Mouse (Mus musculus): ENCODE data around the gene Gng13. TPM values are rescaled to one million over a fixed set of nuclear protein-coding genes. Genes with fewer than 3 reads are reported as not detected.

Gene Gng13
- total and polyA plus RNA-seq, 2 experiments from 2014 or later, result 21.0 to 42.2 TPM

DNA sequence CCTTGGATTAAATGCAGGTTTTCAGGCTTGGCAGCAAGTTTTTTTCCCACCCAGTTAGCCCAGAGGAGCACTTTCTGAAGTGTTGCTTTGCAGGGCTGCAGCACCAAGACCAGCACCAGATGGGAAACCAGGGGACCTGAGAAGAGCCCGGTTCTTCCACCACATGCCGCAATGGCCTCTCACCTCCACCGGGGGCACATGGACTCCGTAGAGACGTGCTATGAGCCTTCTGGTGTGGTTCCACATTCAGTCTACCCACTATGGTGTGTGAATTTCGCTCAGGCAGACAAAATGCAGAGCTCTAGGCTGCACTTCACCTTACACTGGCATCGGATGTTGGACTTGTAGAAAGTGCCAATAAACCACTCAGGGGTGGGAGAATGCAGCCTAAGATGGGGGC lies 30.6 kb upstream of the Gng13 start:
- Histone ChIP-seq H3K4me2 (ENCODE audit: low read depth, low read length, poor library complexity, severe bottlenecking) (no peak overlapping the region), H3K36me3 (ENCODE audit: insufficient read depth, low read length) (no peaks in the 10 kb centered on the region), H3K27ac (ENCODE audit: low read depth, low read length) (no peak overlapping the region), H3K9me3 (ENCODE audit: low read length) (no peaks in the 10 kb centered on the region), H3K27me3 (ENCODE audit: insufficient read depth, low read length) (no peaks in the 10 kb centered on the region), H3K4me1 (ENCODE audit: insufficient read depth, low read length) (no peaks in the 10 kb centered on the region), H3K4me3 (ENCODE audit: low read depth, low read length) (no peak overlapping the region), H3K9ac (replicated peaks; ENCODE audit: low read length, poor library complexity, severe bottlenecking) (no peak overlapping the region)
- ATAC-seq (ENCODE audit: low FRiP score) (no peak), DNase-seq (ENCODE audit: low spot score) (peak; percentile 46)
- WGBS, result 45% methylated on average over 7 of the region's 7 CpGs
- TF ChIP-seq CTCF (IDR thresholded peaks at IDR 0.05), result peak; percentile 59

DNA sequence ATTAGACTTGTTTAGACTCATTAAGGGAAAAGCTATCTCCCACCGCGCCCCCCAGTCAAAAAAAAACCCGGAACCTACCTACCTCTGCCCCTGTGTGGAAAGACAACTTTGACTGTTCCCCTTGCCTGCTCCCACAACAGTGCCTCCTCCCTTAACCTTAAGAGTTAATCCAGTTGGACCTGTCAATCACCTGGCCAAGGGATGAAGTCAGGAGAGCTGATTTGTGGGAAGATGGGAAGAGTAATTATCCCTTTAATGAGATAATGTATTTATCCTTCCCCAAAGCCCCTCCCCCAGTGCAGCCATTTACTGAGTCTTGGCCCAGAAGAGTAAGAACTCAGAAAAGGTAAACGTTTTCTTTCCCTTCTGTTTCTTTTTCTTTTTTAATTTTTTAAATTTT lies 28.0 kb upstream of the Gng13 start:
- 77% methylated on average over 4 of the region's 4 CpGs for WGBS
- no peak for ATAC-seq (ENCODE audit: low FRiP score)

DNA sequence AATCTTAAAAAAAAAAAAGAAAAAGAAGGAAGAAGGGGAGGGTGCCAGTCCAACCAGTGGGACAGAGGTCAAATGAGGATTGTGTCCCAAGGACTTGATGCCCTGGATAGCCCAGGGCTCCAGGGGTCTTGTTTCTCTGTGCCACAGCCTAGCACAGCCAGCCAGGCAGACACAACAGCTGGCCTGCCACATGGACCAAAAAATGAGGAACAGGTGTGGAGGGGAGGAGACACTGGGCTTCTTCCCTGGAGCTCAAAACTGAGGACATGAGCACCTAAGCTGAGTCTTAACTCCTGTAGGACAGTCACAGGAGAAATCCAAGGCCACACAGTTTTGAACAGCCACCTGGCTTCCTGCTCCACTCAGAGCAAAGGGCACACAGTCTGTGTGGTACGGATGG lies 20.7 kb upstream of the Gng13 start:
- Histone ChIP-seq H3K36me3 (ENCODE audit: insufficient read depth, low read length) (no peaks in the 10 kb centered on the region), H3K9me3 (ENCODE audit: low read length) (no peaks in the 10 kb centered on the region), H3K27ac (ENCODE audit: low read depth, low read length) (no peak overlapping the region), H3K4me2 (ENCODE audit: low read depth, low read length, poor library complexity, severe bottlenecking) (no peak overlapping the region), H3K27me3 (ENCODE audit: insufficient read depth, low read length) (no peaks in the 10 kb centered on the region), H3K9ac (replicated peaks; ENCODE audit: low read length, poor library complexity, severe bottlenecking) (no peak overlapping the region), H3K4me1 (ENCODE audit: insufficient read depth, low read length) (no peaks in the 10 kb centered on the region), H3K4me3 (ENCODE audit: low read depth, low read length) (no peak overlapping the region)
- DNase-seq (ENCODE audit: low spot score) (no peak), ATAC-seq (ENCODE audit: low FRiP score) (no peak)
- TF ChIP-seq CTCF (IDR thresholded peaks at IDR 0.05), result no peak
- 50% methylated on average over 1 of the region's 1 CpGs for WGBS

More for the DNA sequence above, 28.0 kb upstream of the Gng13 start:
- H3K4me3 ChIP-seq (ENCODE audit: low read depth, low read length), result no peak overlapping the region
- no peak overlapping the region for H3K4me2 ChIP-seq (ENCODE audit: low read depth, low read length, poor library complexity, severe bottlenecking)
- no peak overlapping the region for H3K9ac ChIP-seq (replicated peaks; ENCODE audit: low read length, poor library complexity, severe bottlenecking)
- H3K9me3 ChIP-seq (ENCODE audit: low read length), result no peaks in the 10 kb centered on the region
- H3K27me3 ChIP-seq (ENCODE audit: insufficient read depth, low read length), result no peaks in the 10 kb centered on the region
- no peaks in the 10 kb centered on the region for H3K36me3 ChIP-seq (ENCODE audit: insufficient read depth, low read length)
- no peak overlapping the region for H3K27ac ChIP-seq (ENCODE audit: low read depth, low read length)
- no peak for TF ChIP-seq CTCF (IDR thresholded peaks at IDR 0.05)
- H3K4me1 ChIP-seq (ENCODE audit: insufficient read depth, low read length), result no peaks in the 10 kb centered on the region
- DNase-seq (ENCODE audit: low spot score), result no peak

DNA sequence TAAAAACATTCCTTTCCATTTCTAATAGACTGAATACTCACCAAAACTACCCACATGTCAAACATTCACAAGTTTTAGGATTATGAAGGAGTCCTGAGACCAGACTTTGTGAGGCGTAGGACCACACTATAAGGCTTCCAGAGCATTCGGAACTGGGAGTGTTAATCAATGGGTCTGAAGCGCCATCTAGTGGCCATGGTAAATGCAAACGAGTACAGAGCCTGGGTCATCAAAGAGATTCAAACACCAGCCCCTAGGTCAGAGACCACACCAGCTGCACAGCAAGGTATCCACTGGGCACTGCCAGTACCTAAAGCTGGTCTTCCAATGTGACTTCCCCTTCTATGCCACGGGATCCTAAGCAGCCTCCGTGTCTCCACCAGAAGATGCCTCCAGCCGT lies 18.5 kb upstream of the Gng13 start:
- ATAC-seq (ENCODE audit: low FRiP score), result no peak
- Histone ChIP-seq H3K4me1 (ENCODE audit: insufficient read depth, low read length) (no peaks in the 10 kb centered on the region), H3K4me3 (ENCODE audit: low read depth, low read length) (no peak overlapping the region), H3K27me3 (ENCODE audit: insufficient read depth, low read length) (no peaks in the 10 kb centered on the region), H3K9ac (replicated peaks; ENCODE audit: low read length, poor library complexity, severe bottlenecking) (no peak overlapping the region), H3K27ac (ENCODE audit: low read depth, low read length) (no peak overlapping the region), H3K36me3 (ENCODE audit: insufficient read depth, low read length) (no peaks in the 10 kb centered on the region), H3K9me3 (ENCODE audit: low read length) (no peaks in the 10 kb centered on the region), H3K4me2 (ENCODE audit: low read depth, low read length, poor library complexity, severe bottlenecking) (no peak overlapping the region)
- TF ChIP-seq CTCF (IDR thresholded peaks at IDR 0.05), result peak; percentile 92
- DNase-seq (ENCODE audit: low spot score), result peak; percentile 92
- 10% methylated on average over 7 of the region's 7 CpGs for WGBS

DNA sequence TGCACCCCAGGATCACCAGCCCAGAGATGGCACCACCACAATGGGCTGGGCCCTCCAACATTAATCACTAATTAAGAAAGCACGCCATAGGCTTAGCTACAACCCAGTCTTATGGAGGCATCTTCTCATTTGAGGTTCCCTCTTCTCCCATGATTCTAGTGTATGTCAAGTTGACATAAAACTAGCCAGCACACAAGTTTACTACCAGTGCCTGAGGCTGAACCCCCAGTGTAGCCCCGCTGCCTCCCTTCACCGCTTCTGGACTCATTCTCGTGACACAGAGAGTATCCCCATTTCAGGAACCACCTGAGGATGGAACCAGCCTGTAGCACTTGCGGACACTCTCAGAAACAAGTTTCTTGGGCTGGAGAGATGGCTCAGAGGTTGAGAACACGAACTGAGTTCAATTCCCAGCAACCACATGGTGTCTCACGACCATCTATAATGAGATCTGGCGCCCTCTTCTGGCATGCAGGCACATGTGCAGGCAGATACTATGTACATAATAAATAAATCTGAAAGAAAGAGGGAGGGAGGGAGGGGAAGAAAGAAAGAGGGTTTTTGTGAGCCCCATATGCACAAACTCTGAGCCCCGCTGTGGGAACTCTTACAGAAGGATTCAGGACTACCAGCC lies 16.0 kb upstream of the Gng13 start:
- H3K9me3 ChIP-seq (ENCODE audit: low read length), result no peaks in the 10 kb centered on the region

DNA sequence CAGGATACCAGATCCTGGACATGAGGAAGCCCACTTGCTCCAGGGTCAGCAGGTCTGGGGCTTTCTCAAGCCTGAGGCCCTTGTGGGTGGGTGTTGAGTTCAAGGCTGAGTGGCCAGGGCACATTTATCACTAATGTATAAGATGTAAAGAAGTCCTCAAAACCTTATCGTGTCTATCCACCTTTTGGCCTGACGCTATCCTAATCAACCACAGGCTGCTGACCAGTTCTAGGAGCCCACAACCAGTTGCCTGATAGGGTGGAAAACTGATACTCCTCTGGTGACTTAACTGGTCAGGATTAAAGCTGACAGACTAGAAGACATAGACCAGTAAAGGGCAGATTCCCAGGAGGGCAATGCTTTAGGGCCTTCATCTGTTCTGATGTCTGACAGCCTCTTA lies 7.0 kb upstream of the Gng13 start:
- no peak overlapping the region for H3K9ac ChIP-seq (replicated peaks; ENCODE audit: low read length, poor library complexity, severe bottlenecking)
- no peak overlapping the region for H3K4me2 ChIP-seq (ENCODE audit: low read depth, low read length, poor library complexity, severe bottlenecking)
- H3K9me3 ChIP-seq (ENCODE audit: low read length), result no peaks in the 10 kb centered on the region
- DNase-seq (ENCODE audit: low spot score), result no peak
- 97% methylated on average over 2 of the region's 2 CpGs for WGBS
- H3K4me3 ChIP-seq (ENCODE audit: low read depth, low read length), result no peak overlapping the region
- ATAC-seq (ENCODE audit: low FRiP score), result no peak
- no peak for TF ChIP-seq CTCF (IDR thresholded peaks at IDR 0.05)
- no peak overlapping the region for H3K27ac ChIP-seq (ENCODE audit: low read depth, low read length)
- H3K27me3 ChIP-seq (ENCODE audit: insufficient read depth, low read length), result no peaks in the 10 kb centered on the region
- no peaks in the 10 kb centered on the region for H3K4me1 ChIP-seq (ENCODE audit: insufficient read depth, low read length)
- H3K36me3 ChIP-seq (ENCODE audit: insufficient read depth, low read length), result no peaks in the 10 kb centered on the region

More for the DNA sequence above, 16.0 kb upstream of the Gng13 start:
- no peak overlapping the region for H3K4me3 ChIP-seq (ENCODE audit: low read depth, low read length)
- H3K36me3 ChIP-seq (ENCODE audit: insufficient read depth, low read length), result no peaks in the 10 kb centered on the region
- H3K27ac ChIP-seq (ENCODE audit: low read depth, low read length), result no peak overlapping the region
- WGBS, result 56% methylated on average over 9 of the region's 9 CpGs
- H3K4me2 ChIP-seq (ENCODE audit: low read depth, low read length, poor library complexity, severe bottlenecking), result no peak overlapping the region
- peak; percentile 53 for TF ChIP-seq CTCF (IDR thresholded peaks at IDR 0.05)
- no peaks in the 10 kb centered on the region for H3K4me1 ChIP-seq (ENCODE audit: insufficient read depth, low read length)
- DNase-seq (ENCODE audit: low spot score), result no peak
- H3K27me3 ChIP-seq (ENCODE audit: insufficient read depth, low read length), result no peaks in the 10 kb centered on the region
- no peak for ATAC-seq (ENCODE audit: low FRiP score)
- no peak overlapping the region for H3K9ac ChIP-seq (replicated peaks; ENCODE audit: low read length, poor library complexity, severe bottlenecking)

Measured in midbrain, postnatal 0 days (tissue).